Mouse (Mus musculus) liver, embryonic 15.5 days (tissue): ENCODE results near the gene Pnkd. TPM values are rescaled to one million over a fixed set of nuclear protein-coding genes. Genes with fewer than 3 reads are reported as not detected.
A peak's percentile ranks its signal among the peaks of the same experiment; 100 is the strongest.

ENCODE experiments used
- ATAC-seq: fragments of 200-750 bp; cut with Nextera tagmentation; 2 replicates; pipeline ENCODE4 v1.8.0; 2017; ENCODE audit warnings: moderate number of reproducible peaks, mild to moderate bottlenecking, moderate library complexity; ENCODE audit not compliant: insufficient read depth
- H3K27ac ChIP-seq: fragments of 300-500 bp; sonication (generic); replicated peaks from 2 replicates; pipeline ENCODE4 v1.5.1; 2015; ENCODE audit warnings: mild to moderate bottlenecking, inconsistent platforms
- H3K27me3 ChIP-seq: fragments of 300-500 bp; sonication (generic); 2 replicates; pipeline ENCODE4 v1.6.1; 2015; ENCODE audit warnings: mild to moderate bottlenecking, inconsistent platforms
- H3K36me3 ChIP-seq: fragments of 300-500 bp; sonication (generic); replicated peaks from 2 replicates; pipeline ENCODE4 v1.6.1; 2015; ENCODE audit warnings: moderate library complexity, mild to moderate bottlenecking, inconsistent platforms
- H3K4me1 ChIP-seq: fragments of 300-500 bp; sonication (generic); replicated peaks from 2 replicates; pipeline ENCODE4 v1.6.1; 2015; ENCODE audit warnings: inconsistent platforms
- H3K4me2 ChIP-seq: fragments of 300-500 bp; sonication (generic); 2 replicates; pipeline ENCODE4 v1.6.1; 2015; ENCODE audit warnings: moderate library complexity, mild to moderate bottlenecking, inconsistent platforms
- H3K4me3 ChIP-seq: fragments of 300-500 bp; sonication (generic); replicated peaks from 2 replicates; pipeline ENCODE4 v1.5.1; 2015; ENCODE audit warnings: mild to moderate bottlenecking, inconsistent platforms
- H3K9ac ChIP-seq: fragments of 300-500 bp; sonication (generic); 2 replicates; pipeline ENCODE4 v1.6.1; 2015; ENCODE audit warnings: moderate library complexity, mild to moderate bottlenecking, inconsistent platforms
- H3K9me3 ChIP-seq: fragments of 300-500 bp; sonication (generic); replicated peaks from 2 replicates; pipeline ENCODE4 v1.6.1; 2016; ENCODE audit warnings: inconsistent platforms
- WGBS: fragments of 180-500 bp; shearing (Covaris S2); methylation state at CpG from one replicate; pipeline ENCODE4 v1.1.7; 2015; ENCODE audit warnings: mixed read lengths; ENCODE audit not compliant: insufficient replicate concordance; 5-methylcytosine and 5-hydroxymethylcytosine counted together
- polyA plus RNA-seq: library from polyadenylated mRNA; unstranded; fragments of >200 nt; fragmentation: Nextera tagmentation; extraction: Ambion mirVana; gene quantifications from 2 replicates; pipeline ENCODE4 v1.2.1, GENCODE M21; 2015

Gene Pnkd
- polyA plus RNA-seq, 1 experiment from 2014 or later = 32.0 TPM

GRCm38 (mm10) chr1:74385064-74385463 lies 100.3 kb downstream of the Pnkd start:
- no peak overlapping the region for H3K4me3 ChIP-seq
- 78% methylated on average over 10 of the region's 10 CpGs for WGBS
- no peaks in the 10 kb centered on the region for H3K27me3 ChIP-seq
- H3K36me3 ChIP-seq = no peaks in the 10 kb centered on the region
- no peak overlapping the region for H3K9ac ChIP-seq
- H3K9me3 ChIP-seq = no peaks in the 10 kb centered on the region
- H3K27ac ChIP-seq = no peak overlapping the region
- H3K4me1 ChIP-seq = peaks cover 81% of the 10 kb centered on the region
- no peak for ATAC-seq
- no peak overlapping the region for H3K4me2 ChIP-seq

GRCm38 (mm10) chr1:74385531-74385930 lies 100.8 kb downstream of the Pnkd start:
- Histone ChIP-seq H3K36me3 (no peaks in the 10 kb centered on the region), H3K27ac (no peak overlapping the region), H3K4me2 (no peak overlapping the region), H3K4me1 (peaks cover 81% of the 10 kb centered on the region), H3K9me3 (no peaks in the 10 kb centered on the region), H3K27me3 (no peaks in the 10 kb centered on the region), H3K4me3 (no peak overlapping the region), H3K9ac (no peak overlapping the region)
- no peak for ATAC-seq
- 69% methylated on average over 8 of the region's 8 CpGs for WGBS

- Histone ChIP-seq H3K9ac (peak overlapping the region; percentile 85), H3K4me3 (peak overlapping the region; percentile 74), H3K9me3 (no peaks in the 10 kb centered on the region), H3K27ac (peak overlapping the region; percentile 95), H3K4me1 (peaks cover 80% of the 10 kb centered on the region), H3K27me3 (no peaks in the 10 kb centered on the region), H3K36me3 (no peaks in the 10 kb centered on the region), H3K4me2 (peak overlapping the region; percentile 89)
- WGBS = 51% methylated on average over 8 of the region's 10 CpGs
- ATAC-seq = no peak
Observed at GRCm38 (mm10) chr1:74386363-74386713, 101.6 kb downstream of the Pnkd start.

- Histone ChIP-seq H3K9me3 (no peaks in the 10 kb centered on the region), H3K36me3 (no peaks in the 10 kb centered on the region), H3K4me1 (peaks cover 76% of the 10 kb centered on the region), H3K27ac (peak overlapping the region; percentile 95), H3K9ac (peak overlapping the region; percentile 85), H3K4me3 (peak overlapping the region; percentile 74), H3K27me3 (no peaks in the 10 kb centered on the region), H3K4me2 (peak overlapping the region; percentile 89)
- under 1% methylated on average over 26 of the region's 26 CpGs for WGBS
- peak; percentile 75 for ATAC-seq
Observed at GRCm38 (mm10) chr1:74386714-74387385, 102.1 kb downstream of the Pnkd start.

- no peaks in the 10 kb centered on the region for H3K9me3 ChIP-seq
- ATAC-seq = no peak
- H3K4me3 ChIP-seq = peak overlapping the region; percentile 74
- H3K27me3 ChIP-seq = no peaks in the 10 kb centered on the region
- WGBS = 34% methylated on average over 15 of the region's 15 CpGs
- peaks cover 75% of the 10 kb centered on the region for H3K4me1 ChIP-seq
- H3K4me2 ChIP-seq = peak overlapping the region; percentile 89
- H3K9ac ChIP-seq = peak overlapping the region; percentile 85
- no peaks in the 10 kb centered on the region for H3K36me3 ChIP-seq
- H3K27ac ChIP-seq = peak overlapping the region; percentile 95
Observed at GRCm38 (mm10) chr1:74387386-74387988, 102.8 kb downstream of the Pnkd start.

GRCm38 (mm10) chr1:74388398-74388920 lies 103.7 kb downstream of the Pnkd start:
- ATAC-seq = no peak
- H3K27ac ChIP-seq = peak overlapping the region; percentile 24; the same call in 1 of the 2 replicates
- H3K36me3 ChIP-seq = peaks cover 5% of the 10 kb centered on the region
- 74% methylated on average over 7 of the region's 7 CpGs for WGBS
- no peaks in the 10 kb centered on the region for H3K27me3 ChIP-seq
- H3K4me3 ChIP-seq = no peak overlapping the region
- no peak overlapping the region for H3K4me2 ChIP-seq
- no peak overlapping the region for H3K9ac ChIP-seq
- no peaks in the 10 kb centered on the region for H3K9me3 ChIP-seq
- peaks cover 80% of the 10 kb centered on the region for H3K4me1 ChIP-seq

GRCm38 (mm10) chr1:74389831-74390286 lies 105.1 kb downstream of the Pnkd start:
- no peak for ATAC-seq
- Histone ChIP-seq H3K36me3 (peaks cover 19% of the 10 kb centered on the region), H3K9me3 (no peaks in the 10 kb centered on the region), H3K4me1 (peaks cover 82% of the 10 kb centered on the region), H3K4me3 (peak overlapping the region; percentile 94), H3K9ac (peak overlapping the region; percentile 95; the same call in 1 of the 2 replicates), H3K27me3 (no peaks in the 10 kb centered on the region), H3K27ac (peak overlapping the region; percentile 97), H3K4me2 (peak overlapping the region; percentile 98)
- WGBS = 3% methylated on average over 29 of the region's 29 CpGs

- peak overlapping the region; percentile 95; the same call in 1 of the 2 replicates for H3K9ac ChIP-seq
- H3K27me3 ChIP-seq = no peaks in the 10 kb centered on the region
- peak overlapping the region; percentile 97 for H3K27ac ChIP-seq
- H3K9me3 ChIP-seq = no peaks in the 10 kb centered on the region
- 7% methylated on average over 21 of the region's 21 CpGs for WGBS
- peaks cover 82% of the 10 kb centered on the region for H3K4me1 ChIP-seq
- peaks cover 24% of the 10 kb centered on the region for H3K36me3 ChIP-seq
- no peak for ATAC-seq
- peak overlapping the region; percentile 94 for H3K4me3 ChIP-seq
- H3K4me2 ChIP-seq = peak overlapping the region; percentile 98
Observed at GRCm38 (mm10) chr1:74390287-74390906, 105.7 kb downstream of the Pnkd start.

GRCm38 (mm10) chr1:74390924-74391748 lies 106.4 kb downstream of the Pnkd start, which contains the start of gene Ctdsp1:
Gene Ctdsp1, plus strand, starts transcription at chr1:74391509.
- peak within 1 kb of the TSS; percentile 98 for H3K4me2 ChIP-seq
- H3K27me3 ChIP-seq = no peaks in the 10 kb centered on the region
- peaks cover 80% of the 10 kb centered on the region for H3K4me1 ChIP-seq
- 1% methylated on average over 50 of the region's 51 CpGs for WGBS
- no peaks in the 10 kb centered on the region for H3K9me3 ChIP-seq
- H3K9ac ChIP-seq = peak within 1 kb of the TSS; percentile 95
- ATAC-seq = peak; percentile 71
- H3K27ac ChIP-seq = peak within 1 kb of the TSS; percentile 97
- peaks cover 25% of the 10 kb centered on the region for H3K36me3 ChIP-seq
- peak within 1 kb of the TSS; percentile 94 for H3K4me3 ChIP-seq

- Histone ChIP-seq H3K36me3 (peaks cover 25% of the 10 kb centered on the region), H3K4me3 (peak overlapping the region; percentile 94), H3K4me1 (peaks cover 80% of the 10 kb centered on the region), H3K27ac (peak overlapping the region; percentile 97), H3K27me3 (no peaks in the 10 kb centered on the region), H3K9me3 (no peaks in the 10 kb centered on the region), H3K4me2 (peak overlapping the region; percentile 98), H3K9ac (peak overlapping the region; percentile 95)
- peak; percentile 48 for ATAC-seq
- under 1% methylated on average over 59 of the region's 63 CpGs for WGBS
Observed at GRCm38 (mm10) chr1:74391844-74392441, 107.2 kb downstream of the Pnkd start.
